Mouse (Mus musculus) olfactory bulb, adult 2 months (tissue): ENCODE data around the gene P3h3.

ENCODE experiments used
- CTCF ChIP-seq: fragments of 200-500 bp; IDR thresholded peaks from 2 replicates; pipeline ENCODE4 v1.5.1; 2012; ENCODE audit warnings: low read depth, mild to moderate bottlenecking, low read length, moderate library complexity; ENCODE audit not compliant: insufficient read depth
- POLR2A ChIP-seq: fragments of 200-500 bp; IDR thresholded peaks from 2 replicates; pipeline ENCODE4 v1.6.1; 2012; ENCODE audit warnings: mild to moderate bottlenecking, low read depth, low read length, moderate library complexity; ENCODE audit not compliant: insufficient read depth

- TF ChIP-seq POLR2A (no peak), CTCF (no peak)
Measured at GRCm38 (mm10) chr6:124900056-124900800, 42.7 kb upstream of the P3h3 start.
